Mouse (Mus musculus) embryonic fibroblast, embryonic 13.5 days (primary cell): Measurements from ENCODE around the gene Chit1. TPM values are rescaled to one million over a fixed set of nuclear protein-coding genes. Genes with fewer than 3 reads are reported as not detected.

Experiments used
- H3K27ac ChIP-seq: 2 replicates; pipeline ENCODE4 v1.5.1; 2012; ENCODE audit warnings: low read length, control low read depth, inconsistent platforms; ENCODE audit not compliant: insufficient read depth
- H3K4me1 ChIP-seq: 2 replicates; pipeline ENCODE4 v1.6.1; 2011; ENCODE audit warnings: low read length; ENCODE audit not compliant: control insufficient read depth, insufficient read depth
- H3K4me3 ChIP-seq: 2 replicates; pipeline ENCODE4 v1.5.1; 2011; ENCODE audit warnings: mild to moderate bottlenecking, control low read depth, low read length; ENCODE audit not compliant: insufficient read depth
- CTCF ChIP-seq: IDR thresholded peaks from 2 replicates; pipeline ENCODE4 v1.5.1; 2011; ENCODE audit warnings: mild to moderate bottlenecking, control low read depth, low read length, moderate library complexity, borderline replicate concordance; ENCODE audit not compliant: insufficient read depth
- POLR2A ChIP-seq: IDR thresholded peaks from 2 replicates; pipeline ENCODE4 v1.6.1; 2011; ENCODE audit warnings: low read depth, mild to moderate bottlenecking, control low read depth, low read length, moderate library complexity
- polyA plus RNA-seq: library from polyadenylated mRNA; stranded (reverse); fragments of >200 nt; gene quantifications from 2 replicates; pipeline ENCODE4 v1.2.4, GENCODE M21; 2011; ENCODE audit warnings: low read depth; ENCODE audit not compliant: missing spikeins, insufficient read length

Chit1 gene
- polyA plus RNA-seq, 1 experiment: not detected

GRCm38 (mm10) chr1:134173081-134173480 lies 62.0 kb downstream of the Chit1 start:
- no peak for TF ChIP-seq CTCF
- Histone ChIP-seq H3K4me1 (no peaks in the 10 kb centered on the region), H3K4me3 (no peak overlapping the region), H3K27ac (no peak overlapping the region)

- no peak overlapping the region for H3K27ac ChIP-seq
- no peaks in the 10 kb centered on the region for H3K4me1 ChIP-seq
- TF ChIP-seq POLR2A (no peak), CTCF (no peak)
- no peak overlapping the region for H3K4me3 ChIP-seq
Observed at GRCm38 (mm10) chr1:134177976-134178375, 66.9 kb downstream of the Chit1 start.

- H3K27ac ChIP-seq: no peak within 1 kb of the TSS
- H3K4me3 ChIP-seq: no peak within 1 kb of the TSS
- TF ChIP-seq CTCF (no peak), POLR2A (no peak)
- H3K4me1 ChIP-seq: no peaks in the 10 kb centered on the region
Observed at GRCm38 (mm10) chr1:134182025-134182424, 71.0 kb downstream of the Chit1 start, which contains the start of gene Chil1. TSS of gene Chil1 (plus strand) at chr1:134182176.

- H3K4me1 ChIP-seq: no peaks in the 10 kb centered on the region
- TF ChIP-seq CTCF (no peak), POLR2A (no peak)
Observed at GRCm38 (mm10) chr1:134184089-134184488, 73.0 kb downstream of the Chit1 start.

GRCm38 (mm10) chr1:134188217-134188616 lies 77.2 kb downstream of the Chit1 start:
- TF ChIP-seq POLR2A (no peak), CTCF (no peak)
- Histone ChIP-seq H3K4me3 (no peak overlapping the region), H3K4me1 (peaks cover 11% of the 10 kb centered on the region; the same call in 1 of the 2 replicates), H3K27ac (no peak overlapping the region)

More at GRCm38 (mm10) chr1:134184089-134184488, 73.0 kb downstream of the Chit1 start:
- H3K4me3 ChIP-seq: no peak overlapping the region
- no peak overlapping the region for H3K27ac ChIP-seq

GRCm38 (mm10) chr1:134188989-134189729 lies 78.1 kb downstream of the Chit1 start:
- H3K4me3 ChIP-seq: no peak overlapping the region
- TF ChIP-seq CTCF: no peak
- no peak for TF ChIP-seq POLR2A
- H3K4me1 ChIP-seq: peaks cover 11% of the 10 kb centered on the region; the same call in 1 of the 2 replicates

GRCm38 (mm10) chr1:134191192-134191591 lies 80.2 kb downstream of the Chit1 start:
- H3K27ac ChIP-seq: peak overlapping the region; percentile 43; the same call in 1 of the 2 replicates
- TF ChIP-seq POLR2A: no peak
- no peak for TF ChIP-seq CTCF
- H3K4me3 ChIP-seq: no peak overlapping the region
- peaks cover 15% of the 10 kb centered on the region for H3K4me1 ChIP-seq

More at GRCm38 (mm10) chr1:134188989-134189729, 78.1 kb downstream of the Chit1 start:
- no peak overlapping the region for H3K27ac ChIP-seq

- Histone ChIP-seq H3K27ac (peak overlapping the region; percentile 78), H3K4me1 (peaks cover 15% of the 10 kb centered on the region), H3K4me3 (no peak overlapping the region)
- no peak for TF ChIP-seq CTCF
- TF ChIP-seq POLR2A: no peak
Observed at GRCm38 (mm10) chr1:134192024-134192423, 81.0 kb downstream of the Chit1 start.

- no peak within 1 kb of the TSS for H3K4me3 ChIP-seq
- H3K27ac ChIP-seq: peak within 1 kb of the TSS; percentile 78
- H3K4me1 ChIP-seq: peaks cover 15% of the 10 kb centered on the region
- TF ChIP-seq POLR2A: no peak
- TF ChIP-seq CTCF: no peak
Observed at GRCm38 (mm10) chr1:134193126-134193525, 82.1 kb downstream of the Chit1 start, which contains the start of gene Mybph. TSS of gene Mybph (plus strand) at chr1:134193448.

GRCm38 (mm10) chr1:134193674-134194197 lies 82.7 kb downstream of the Chit1 start:
- no peak overlapping the region for H3K27ac ChIP-seq
- no peak overlapping the region for H3K4me3 ChIP-seq
- peaks cover 15% of the 10 kb centered on the region for H3K4me1 ChIP-seq
- TF ChIP-seq CTCF: no peak
- TF ChIP-seq POLR2A: no peak
